Mouse (Mus musculus): ENCODE measurements around the gene Wfdc15b.
"Not testable (repeated sequence)": the region's sequence is repeated elsewhere in the genome, so short reads cannot be mapped to it uniquely, and the experiment has no call there.

The Wfdc15b gene

DNA sequence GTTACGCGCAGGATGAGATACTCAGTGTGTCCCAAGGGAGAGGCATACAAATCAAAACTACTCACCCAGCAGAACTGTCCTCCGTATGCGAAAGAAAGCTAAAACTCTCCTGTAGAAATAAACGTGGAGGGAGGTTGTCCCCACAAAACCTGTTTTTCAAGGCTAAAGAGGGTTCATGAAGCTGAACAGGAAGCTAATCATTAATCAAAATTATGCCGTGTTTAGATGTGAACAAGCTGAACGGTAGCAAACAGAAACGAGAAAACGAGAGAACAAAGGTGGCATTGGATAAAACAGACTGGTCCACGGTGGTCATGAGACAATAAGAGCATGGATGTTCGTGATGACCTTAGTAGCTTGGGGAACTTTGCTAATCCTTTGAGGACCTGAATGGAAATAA lies at the start of gene Wfdc15b:
Wfdc15b (minus strand) TSS at position 139 of the 400 bp plus-strand sequence.
- in situ Hi-C loops (cut with MboI, MseI), result no loop called here

DNA sequence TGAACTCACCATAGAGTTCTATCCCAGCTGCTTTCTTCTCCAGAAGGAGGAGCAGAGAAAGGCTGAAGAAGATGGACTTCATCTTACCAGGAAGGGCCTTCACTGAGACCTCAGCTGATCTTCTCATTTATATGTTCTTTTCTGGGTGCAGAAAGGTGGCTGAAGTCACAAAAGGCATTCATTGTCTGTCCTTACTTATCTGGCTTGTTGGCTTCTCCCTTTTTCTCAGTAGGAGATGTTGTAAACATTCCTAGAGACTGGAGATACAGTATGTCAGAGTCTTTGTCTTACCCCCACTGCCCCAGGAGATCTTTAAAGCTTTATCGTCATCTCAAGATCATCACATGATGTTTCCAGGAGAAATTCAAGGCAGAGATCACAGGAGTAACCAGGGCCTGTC lies 35.1 kb upstream of the Wfdc15b start, which contains the start of gene Svs3b:
Svs3b (minus strand) TSS at position 101 of the 400 bp plus-strand sequence.
- in situ Hi-C loops (cut with MboI, MseI), result not testable (repeated sequence)

DNA sequence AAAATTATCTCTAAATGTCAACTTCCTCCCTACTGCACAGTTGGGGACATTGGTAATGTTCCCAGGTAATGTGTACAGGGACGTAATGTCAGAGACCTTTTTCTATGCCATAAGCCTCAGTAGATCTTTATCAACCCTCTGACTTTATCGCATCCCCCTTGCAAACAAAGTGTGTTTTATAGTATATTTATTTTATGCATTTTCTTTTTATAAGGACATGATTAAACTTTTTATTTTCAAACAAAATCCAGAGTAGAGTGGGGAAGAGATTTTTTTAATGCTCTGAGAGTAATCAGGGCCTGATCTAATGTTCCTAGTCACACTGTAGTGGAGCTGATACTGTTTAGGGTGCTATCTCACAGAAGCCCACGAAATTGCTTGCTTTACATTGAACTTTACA lies 16.9 kb upstream of the Wfdc15b start, which contains the start of gene Svs2:
Svs2 (minus strand) TSS at position 101 of the 400 bp plus-strand sequence.
- in situ Hi-C loops (cut with MboI, MseI), result no loop called here

DNA sequence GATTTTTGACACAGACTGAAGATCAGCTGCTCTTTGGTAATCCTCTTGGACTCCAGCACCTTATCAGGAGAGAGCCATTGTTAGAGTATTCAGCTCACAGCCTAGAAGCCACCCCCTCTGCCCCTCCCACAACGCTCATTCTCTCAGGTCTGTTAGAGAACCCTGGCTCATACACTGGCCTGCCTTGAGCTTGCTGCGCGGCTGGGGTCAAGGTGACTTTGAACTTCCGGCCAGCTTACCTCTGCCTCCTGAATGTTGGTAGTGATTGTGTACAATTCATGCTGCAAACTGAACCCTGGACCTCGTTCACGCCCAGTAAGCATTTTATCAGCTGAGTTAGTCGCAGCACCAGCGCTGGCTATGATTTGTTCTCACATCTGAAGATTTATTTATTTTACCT lies 11.2 kb upstream of the Wfdc15b start:
- in situ Hi-C loops (cut with MboI, MseI), result no loop called here

DNA sequence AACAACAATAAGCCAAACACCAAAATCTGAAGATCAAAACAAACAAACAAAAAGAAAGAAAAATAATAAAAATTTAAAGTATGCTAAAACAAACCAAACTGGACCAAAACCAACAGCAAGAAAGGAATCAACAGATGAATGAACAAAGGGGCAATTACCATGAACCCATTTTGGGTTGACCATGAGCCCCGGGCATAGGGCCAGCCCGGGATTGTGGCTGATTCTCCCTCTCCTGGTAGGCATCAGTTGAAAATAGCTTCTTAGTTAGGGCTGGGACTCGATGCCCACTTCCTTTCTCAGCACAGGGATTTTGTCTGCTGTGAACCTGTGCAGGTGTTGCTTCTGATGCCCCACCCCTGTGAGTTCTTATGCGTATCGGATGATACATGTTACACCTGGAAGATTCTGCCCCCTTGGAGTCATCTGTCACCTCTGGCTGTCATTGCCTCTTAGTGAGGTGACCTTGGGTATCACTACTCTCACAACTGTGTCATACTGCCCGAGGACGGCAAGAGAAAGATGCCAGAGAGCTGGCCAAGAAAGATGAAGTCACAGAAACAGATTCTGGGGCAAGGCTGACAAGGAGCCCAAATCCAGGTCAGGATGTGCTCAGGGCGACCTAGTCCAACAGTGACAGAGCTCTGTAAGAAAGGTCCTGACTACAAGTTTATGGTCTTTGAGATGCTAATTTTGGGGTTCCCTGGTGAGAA lies 7.1 kb upstream of the Wfdc15b start:
- in situ Hi-C loops (cut with MboI, MseI), result no loop called here

DNA sequence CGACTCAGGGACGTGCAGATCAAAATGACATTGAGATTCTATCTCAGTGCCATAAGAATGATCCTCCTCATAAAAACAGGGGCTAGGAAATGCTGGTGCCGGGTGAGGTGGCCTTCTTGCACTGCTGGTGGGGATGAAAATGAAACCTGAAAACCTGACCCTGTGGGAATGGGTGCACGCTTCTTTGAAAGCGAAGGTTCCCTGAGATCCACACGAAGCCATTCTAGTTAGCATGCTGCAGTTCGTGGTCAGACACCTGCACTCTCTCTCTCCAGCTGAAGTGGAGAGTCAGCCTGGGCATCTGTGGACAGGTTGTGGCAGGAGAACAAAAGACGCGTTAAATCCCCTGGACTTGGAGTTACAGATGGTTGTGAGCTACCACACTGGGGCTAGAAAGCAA lies 2.2 kb downstream of the Wfdc15b start:
- in situ Hi-C loops (cut with MboI, MseI), result no loop called here

DNA sequence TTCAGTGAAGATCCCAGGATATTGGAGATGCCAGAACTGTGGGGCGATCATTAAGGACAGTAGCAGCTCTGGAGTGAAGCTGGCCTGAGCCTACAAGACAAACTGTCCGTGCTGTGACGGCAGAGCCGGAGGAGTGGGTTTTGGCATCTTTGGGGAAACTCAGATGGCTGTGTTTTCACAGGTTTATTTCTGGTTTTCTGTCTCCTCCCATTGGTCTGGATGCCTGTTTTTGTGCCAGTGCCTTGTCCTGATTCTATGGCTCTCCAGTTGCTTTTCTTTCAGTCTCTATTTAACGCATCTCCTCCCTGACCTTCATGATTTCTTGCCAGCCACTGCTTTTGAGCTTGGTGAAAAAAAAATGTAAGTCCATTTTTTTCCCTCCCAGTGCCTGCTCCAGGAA lies 8.7 kb downstream of the Wfdc15b start:
- in situ Hi-C loops (cut with MboI, MseI), result no loop called here

DNA sequence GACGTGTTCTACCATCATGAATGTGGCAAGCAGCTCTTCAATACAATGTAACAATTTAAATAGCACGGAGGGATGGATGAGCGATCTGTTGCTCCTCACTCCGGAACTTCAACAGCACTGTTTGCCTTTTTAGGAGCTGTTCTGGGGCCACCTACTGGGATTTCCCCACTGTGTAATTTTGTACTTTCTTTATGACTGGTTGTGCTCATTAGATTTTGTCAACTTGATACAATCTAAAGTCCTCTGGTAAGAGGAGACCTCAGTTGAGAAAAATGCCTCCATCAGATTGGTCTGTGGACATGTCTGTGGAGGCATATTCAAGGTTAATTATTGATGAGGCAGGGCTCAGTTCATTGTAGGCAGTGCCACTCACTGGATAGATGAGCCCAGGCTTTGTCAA lies 10.6 kb downstream of the Wfdc15b start:
- in situ Hi-C loops (cut with MboI, MseI), result no loop called here

DNA sequence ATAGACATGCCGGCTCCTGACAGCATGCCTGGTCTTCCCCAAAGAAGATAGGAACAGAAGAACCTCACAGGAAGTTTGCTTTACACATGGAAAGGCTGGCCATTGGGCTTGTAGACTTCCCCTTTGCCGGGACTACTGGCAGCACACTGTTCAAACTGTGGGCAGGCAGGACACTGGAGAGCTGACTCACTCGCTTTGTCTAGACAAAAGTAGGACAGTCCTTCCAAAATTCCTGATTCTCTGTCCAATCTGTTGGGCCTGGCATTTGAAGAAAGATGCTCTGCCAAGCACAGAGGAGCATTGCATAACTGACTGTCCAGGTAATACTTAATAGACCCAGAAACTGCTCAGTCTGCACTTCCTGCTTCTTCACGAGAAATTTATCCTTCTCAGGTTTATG lies 14.8 kb downstream of the Wfdc15b start:
- in situ Hi-C loops (cut with MboI, MseI), result no loop called here

DNA sequence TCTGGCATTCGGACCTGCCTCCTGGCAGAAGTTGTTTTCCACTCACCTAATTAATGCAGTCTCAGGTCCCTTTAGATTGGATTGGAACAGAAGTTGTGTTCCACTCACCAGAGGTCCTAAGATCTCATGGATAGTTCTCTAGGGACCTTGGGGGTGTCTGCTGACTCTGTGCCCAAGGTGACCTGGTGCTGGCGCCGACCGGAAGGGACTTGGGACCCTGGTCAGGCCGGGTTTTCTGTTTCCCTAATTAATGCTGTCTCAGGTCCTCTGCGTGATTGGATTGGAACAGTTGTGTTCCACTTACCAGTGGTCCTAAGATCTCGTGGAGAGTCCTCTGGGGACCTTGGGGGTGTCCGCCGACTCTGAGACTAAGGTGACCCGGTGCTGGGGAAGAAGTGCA lies 15.4 kb downstream of the Wfdc15b start:
- in situ Hi-C loops (cut with MboI, MseI), result not testable (repeated sequence)

DNA sequence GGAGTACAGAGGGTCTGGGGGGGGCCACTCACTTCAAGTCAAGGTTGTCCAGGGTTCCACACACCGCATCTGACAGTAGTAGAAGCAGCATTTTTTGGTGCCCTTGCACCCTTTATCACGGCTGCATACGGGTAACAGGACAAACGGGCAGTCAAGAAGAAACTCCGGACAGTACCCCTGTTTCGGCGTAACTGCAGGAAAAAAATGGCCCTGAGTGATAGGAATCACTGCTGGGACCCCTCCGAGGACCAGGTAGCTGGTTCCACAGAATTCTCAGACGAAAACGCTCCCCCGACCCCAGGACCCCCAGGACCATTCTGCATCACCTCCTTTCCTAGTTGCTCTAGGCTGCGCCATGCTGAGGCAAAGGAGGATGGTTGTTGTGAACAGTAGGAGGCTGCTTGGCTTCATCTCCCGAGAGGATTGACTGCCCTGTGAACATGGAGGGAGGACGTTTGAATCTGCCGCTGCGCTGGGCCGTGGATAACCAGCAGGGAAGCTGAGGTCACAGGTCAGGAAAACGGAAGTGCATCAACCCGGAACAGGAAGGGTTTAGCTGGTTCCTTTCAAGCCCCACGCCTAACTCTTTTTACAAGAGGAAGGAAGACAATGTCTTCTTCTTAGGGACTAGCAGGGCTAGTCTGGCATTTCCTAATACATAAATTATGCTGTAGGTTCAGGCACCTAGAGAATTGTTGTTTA lies 21.7 kb downstream of the Wfdc15b start, which contains the start of gene Wfdc15a:
Wfdc15a (minus strand) TSS at position 505 of the 702 bp plus-strand sequence.
- in situ Hi-C loops (cut with MboI, MseI), result no loop called here

DNA sequence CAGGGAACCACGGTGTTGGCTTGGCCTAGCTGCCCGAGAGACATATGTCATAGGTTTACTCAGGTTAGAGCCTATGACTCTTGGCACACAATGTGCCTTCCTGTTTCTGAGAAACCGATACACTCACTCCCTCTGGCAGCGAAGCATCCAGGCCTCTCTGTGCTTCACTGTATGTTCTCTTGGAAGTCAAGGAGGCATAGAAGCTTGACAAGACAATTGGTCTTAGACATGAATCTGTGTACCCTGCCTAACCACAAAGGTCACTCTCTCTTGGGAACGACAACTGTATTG lies 24.8 kb downstream of the Wfdc15b start:
- in situ Hi-C loops (cut with MboI, MseI), result no loop called here

DNA sequence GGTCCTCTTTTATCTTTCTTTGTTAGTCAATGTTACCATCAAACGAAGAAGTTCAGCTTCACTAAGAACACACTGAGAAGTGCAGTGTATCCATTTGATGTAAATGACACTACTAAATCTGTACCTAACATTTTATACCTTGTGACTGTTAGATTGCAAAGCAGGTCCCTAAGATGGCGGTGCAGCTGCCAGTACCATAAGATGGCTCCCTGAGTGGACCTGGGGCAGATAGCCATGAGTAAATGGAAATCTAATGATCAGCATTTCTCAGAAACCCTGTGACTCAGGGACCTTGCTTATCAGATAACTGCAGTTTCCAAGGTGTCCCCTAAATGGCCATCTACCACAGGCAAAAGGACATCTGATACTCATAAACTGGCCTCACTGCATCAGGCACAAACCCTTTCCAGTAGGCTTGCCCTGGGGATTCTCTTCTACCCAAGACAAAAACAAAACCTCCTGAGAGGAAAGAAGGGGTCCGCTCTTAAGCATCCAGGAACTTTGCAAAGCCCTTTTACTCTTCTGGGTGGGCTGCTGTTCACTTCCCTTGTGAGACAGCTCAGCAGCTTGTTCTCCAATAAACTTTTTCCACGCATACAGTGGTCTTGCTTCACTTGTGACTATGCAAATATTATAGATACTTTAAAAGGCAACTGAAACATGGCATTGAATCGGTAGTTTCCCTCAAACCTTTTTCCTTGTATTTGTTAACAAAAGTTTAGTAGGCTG lies 25.3 kb downstream of the Wfdc15b start:
- in situ Hi-C loops (cut with MboI, MseI), result no loop called here

DNA sequence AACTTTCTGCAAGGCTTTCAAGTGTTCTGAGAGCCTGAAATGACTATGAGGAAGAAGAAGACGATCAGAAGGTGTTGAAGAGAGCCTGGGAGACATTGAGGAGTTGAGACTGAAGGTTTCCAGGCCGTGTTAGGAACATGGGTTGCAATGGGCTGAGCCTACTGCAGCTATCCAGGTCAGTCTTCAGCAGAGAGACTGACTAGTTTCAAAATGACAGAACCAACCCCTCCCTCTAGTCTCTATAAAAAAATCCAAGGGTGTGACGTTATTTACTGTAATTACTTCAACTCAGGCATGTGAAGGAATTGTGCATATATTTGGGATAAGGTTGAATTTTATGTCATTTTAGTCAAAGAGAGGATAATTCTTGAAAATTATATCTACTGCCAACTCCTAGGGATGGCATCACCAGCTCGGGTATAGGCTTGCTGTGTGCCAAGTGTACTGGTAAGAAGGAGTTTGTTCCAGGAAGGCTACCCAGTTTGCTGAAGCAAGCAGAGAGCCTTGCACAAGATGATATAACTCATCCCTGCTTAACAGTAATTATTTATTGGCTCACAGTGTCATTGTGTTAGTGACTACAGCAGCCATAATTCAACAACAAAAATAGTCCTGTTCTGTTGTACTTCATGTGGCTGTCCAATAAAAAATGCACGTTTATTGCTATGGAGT lies 26.4 kb downstream of the Wfdc15b start:
- in situ Hi-C loops (cut with MboI, MseI), result no loop called here

DNA sequence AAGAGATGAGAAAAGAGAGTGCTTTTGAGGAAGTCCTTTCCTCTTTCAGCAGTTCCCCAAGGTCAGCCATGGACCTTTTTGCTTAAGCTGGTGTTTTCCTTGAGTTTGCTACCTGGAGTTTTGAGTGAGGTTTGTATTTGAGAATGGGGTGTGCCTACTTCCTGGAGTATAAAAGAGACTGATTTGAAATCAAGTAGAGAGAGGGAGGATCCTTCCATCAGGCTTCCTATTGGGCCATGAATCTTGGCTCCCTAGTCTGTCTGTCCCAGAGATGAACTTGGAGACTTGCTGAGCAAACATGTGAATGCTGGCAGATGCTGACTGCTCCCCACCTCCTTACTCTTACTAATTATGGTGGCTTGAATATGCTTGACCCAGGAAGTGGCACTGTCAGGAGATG lies 29.2 kb downstream of the Wfdc15b start:
- in situ Hi-C loops (cut with MboI, MseI), result no loop called here

DNA sequence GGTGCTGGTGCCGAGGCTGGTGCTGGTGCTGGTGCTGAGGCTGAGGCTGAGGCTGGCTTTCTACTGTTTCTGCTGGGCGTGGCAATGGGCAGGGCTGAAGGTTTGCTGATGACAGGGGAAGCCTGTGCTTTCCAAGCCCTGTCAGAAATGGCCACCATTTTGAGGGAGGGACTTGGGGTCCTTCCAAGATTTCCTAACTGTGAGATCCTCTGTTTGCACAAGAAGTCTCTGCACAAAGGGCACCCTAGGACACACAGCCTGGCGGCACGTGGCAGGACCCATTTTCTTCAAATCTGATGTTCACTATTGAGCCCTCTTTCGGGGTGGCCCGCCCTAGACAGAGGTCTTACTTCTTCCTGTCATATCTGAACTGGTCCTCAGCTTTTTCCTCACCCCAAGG lies 30.9 kb downstream of the Wfdc15b start, which contains the start of gene Wfdc12:
Wfdc12 (minus strand) TSS at position 33 of the 400 bp plus-strand sequence.
- in situ Hi-C loops (cut with MboI, MseI), result no loop called here

DNA sequence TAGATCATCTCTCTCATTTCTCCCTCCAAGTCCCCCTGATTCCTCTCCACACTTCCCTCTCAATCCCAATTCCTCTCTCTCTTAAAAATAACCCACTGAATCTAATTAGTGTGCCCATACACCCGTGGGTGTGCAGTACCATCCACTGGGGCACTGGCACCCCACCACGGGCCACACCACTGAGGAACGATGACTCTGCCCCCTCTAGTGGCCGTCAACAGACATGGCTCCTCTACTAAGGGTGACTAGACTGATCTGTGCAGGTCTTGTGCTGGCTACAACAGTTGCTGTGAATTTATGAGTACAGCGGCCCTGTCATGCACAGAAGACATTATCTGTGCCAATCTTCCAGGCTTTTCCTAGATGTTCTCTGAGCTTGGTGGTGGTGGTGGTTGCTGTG lies 32.7 kb downstream of the Wfdc15b start:
- in situ Hi-C loops (cut with MboI, MseI), result no loop called here

DNA sequence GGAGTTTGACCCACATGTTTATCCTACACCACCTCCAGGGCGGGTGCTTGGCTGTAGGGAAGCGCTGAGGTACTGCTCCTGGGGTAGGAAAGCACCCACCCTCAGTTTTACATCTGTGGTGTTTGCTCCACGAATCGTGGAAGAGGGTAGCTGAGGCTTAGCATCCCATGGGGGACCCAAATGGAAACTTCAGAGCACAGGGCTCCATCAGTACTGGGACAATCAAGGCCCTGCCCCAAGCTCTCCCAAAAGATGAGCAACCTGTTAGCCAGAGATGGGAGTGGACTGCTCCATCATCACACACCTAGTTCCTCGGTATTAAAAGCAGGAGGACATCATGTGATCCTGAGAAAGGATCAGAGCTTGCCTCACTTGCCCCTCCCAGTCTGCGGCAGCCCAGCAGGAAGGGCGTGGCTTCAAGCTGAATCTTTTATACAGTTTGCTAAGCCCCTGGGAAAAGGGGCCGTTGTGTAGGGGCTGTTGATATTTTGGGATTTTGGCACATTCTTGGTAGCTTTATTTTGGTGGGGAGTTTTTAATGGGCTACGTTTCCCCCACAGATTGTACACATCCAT lies 37.2 kb downstream of the Wfdc15b start:
- in situ Hi-C loops (cut with MboI, MseI), result no loop called here

DNA sequence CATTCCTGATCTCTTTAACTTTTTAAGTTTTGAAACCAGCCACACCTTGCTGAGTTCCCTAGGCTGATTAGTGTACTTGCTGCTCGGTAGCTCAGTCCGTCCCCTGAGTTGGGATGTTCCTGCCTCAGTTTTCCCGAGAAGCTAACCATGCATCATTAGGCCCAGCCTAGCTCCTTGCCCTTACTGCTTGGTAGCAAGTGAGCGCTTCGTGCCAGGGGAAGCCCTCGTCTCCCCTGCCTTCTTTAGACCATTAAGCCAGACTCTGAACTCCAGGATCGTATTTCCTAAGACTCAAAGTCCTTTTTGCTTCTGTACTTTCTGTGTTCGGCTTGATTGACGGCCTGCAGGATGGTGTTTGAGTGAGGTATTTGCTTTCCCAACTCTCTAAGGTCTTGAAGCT lies 38.1 kb downstream of the Wfdc15b start:
- in situ Hi-C loops (cut with MboI, MseI), result no loop called here

DNA sequence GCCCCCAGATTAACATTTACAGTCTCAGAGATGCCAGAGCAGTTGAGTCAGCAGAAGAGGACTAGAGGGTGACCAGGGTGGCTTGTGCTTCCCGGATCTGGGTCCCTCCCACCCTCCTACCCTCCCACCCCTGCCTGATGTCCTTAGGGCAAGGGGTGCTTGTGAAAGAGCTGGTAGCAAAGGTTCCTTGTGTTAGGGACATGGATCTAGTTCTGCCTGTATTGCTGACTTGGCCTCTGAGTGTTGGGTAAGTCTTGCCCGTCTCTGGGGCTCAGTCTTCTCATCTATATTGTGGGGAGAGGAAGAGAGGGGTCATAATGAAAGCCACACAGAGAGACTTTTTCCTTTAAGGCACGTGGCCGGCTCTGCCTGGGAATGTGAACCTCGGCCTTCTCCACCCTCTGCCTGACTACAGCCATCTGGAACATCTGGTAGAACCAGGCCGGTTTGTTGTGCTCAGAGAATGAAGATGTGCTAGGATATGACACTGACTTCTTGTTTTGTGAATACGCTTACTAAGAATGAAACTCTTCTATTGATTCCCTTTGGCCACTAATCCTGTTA lies 38.7 kb downstream of the Wfdc15b start, which contains the start of gene Wfdc5:
Wfdc5 (minus strand) TSS at position 51 of the 564 bp plus-strand sequence.
- in situ Hi-C loops (cut with MboI, MseI), result no loop called here

DNA sequence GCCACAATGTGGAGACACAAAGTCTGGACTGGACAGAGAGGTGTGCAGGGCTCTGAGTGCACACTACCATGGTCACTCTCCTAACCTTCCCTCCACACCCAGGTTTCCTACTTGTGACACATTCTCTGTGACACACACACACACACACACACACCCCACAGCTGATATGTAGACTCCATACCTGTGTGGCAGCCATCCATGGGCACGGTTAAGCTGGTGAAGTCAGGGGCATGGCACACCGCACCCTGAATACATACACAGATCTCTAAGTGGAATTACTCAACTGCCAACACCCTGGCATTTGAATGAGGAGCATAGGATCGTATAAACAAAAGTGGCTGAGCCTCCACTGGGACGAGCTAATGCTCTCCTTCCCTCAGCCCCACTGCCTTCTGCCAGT lies 40.7 kb downstream of the Wfdc15b start:
- in situ Hi-C loops (cut with MboI, MseI), result no loop called here
